Mouse (Mus musculus) kidney, adult 2 months (tissue): ENCODE measurements around the gene Epha8.

Experiments
- CTCF ChIP-seq: fragments of 200-500 bp; conservative IDR thresholded peaks from 2 replicates; pipeline ENCODE4 v1.5.1; 2011; ENCODE audit warnings: low read depth, mild to moderate bottlenecking, control low read depth, low read length, moderate library complexity, mixed read lengths; ENCODE audit not compliant: insufficient read depth, insufficient read length
- POLR2A ChIP-seq: fragments of 200-500 bp; IDR thresholded peaks from one replicate; pipeline ENCODE4 v1.6.1; 2011; ENCODE audit warnings: low read depth, low read length, control low read depth

GRCm38 (mm10) chr4:136919526-136919925, 37.1 kb downstream of the Epha8 start:
- TF ChIP-seq CTCF (no peak), POLR2A (no peak)
